Mouse (Mus musculus): ENCODE measurements around the gene Khsrp. TPM values are rescaled to one million over a fixed set of nuclear protein-coding genes. Genes with fewer than 3 reads are reported as not detected.

The Khsrp gene
- polyA plus RNA-seq, 1 experiment = 42.5 TPM

- no peak for TF ChIP-seq E2F4 (IDR thresholded peaks at IDR 0.05; ENCODE audit: insufficient read depth)
- no peak for TF ChIP-seq POLR2AphosphoS2 (IDR thresholded peaks at IDR 0.05; ENCODE audit: insufficient read length, low read depth)
- TF ChIP-seq POLR2A (IDR thresholded peaks at IDR 0.05; ENCODE audit: insufficient read length, low read depth) = no peak
- no peak for TF ChIP-seq MYOG (IDR thresholded peaks at IDR 0.05; ENCODE audit: control insufficient read depth in 1 of 3, insufficient read depth in 1 of 3, insufficient read length in 2 of 3, low read depth in 2 of 3)
- TF ChIP-seq SRF (IDR thresholded peaks at IDR 0.05; ENCODE audit: control insufficient read depth, insufficient read length, low read depth) = no peak
- TF ChIP-seq USF1 (IDR thresholded peaks at IDR 0.05; ENCODE audit: low read depth) = no peak
- no peak for TF ChIP-seq CEBPB (IDR thresholded peaks at IDR 0.05; ENCODE audit: insufficient read depth, poor library complexity, severe bottlenecking)
- TF ChIP-seq TCF3 (IDR thresholded peaks at IDR 0.05; ENCODE audit: insufficient read length, low read depth) = no peak
- no peaks in the 10 kb centered on the region for H3K79me2 ChIP-seq (ENCODE audit: control insufficient read depth, insufficient read depth)
- no peak overlapping the region for H3ac ChIP-seq (ENCODE audit: control insufficient read depth, insufficient read length)
- no peak overlapping the region for H3K4me2 ChIP-seq (ENCODE audit: low read depth)
- no peaks in the 10 kb centered on the region for H3K27me3 ChIP-seq (ENCODE audit: control insufficient read depth, insufficient read depth, insufficient read length)
- H3K36me3 ChIP-seq (ENCODE audit: control insufficient read depth, insufficient read depth) = peaks cover 11% of the 10 kb centered on the region
- H3K4me3 ChIP-seq = no peak overlapping the region
These were observed 10.4 kb downstream of the Khsrp start for GRCm38 (mm10) chr17:57020960-57021359.

- Histone ChIP-seq H3K36me3 (ENCODE audit: control insufficient read depth, insufficient read depth) (peaks cover under 1% of the 10 kb centered on the region), H3K4me2 (ENCODE audit: low read depth) (no peak overlapping the region), H3K79me2 (ENCODE audit: control insufficient read depth, insufficient read depth) (no peaks in the 10 kb centered on the region), H3K4me3 (no peak overlapping the region), H3ac (ENCODE audit: control insufficient read depth, insufficient read length) (no peak overlapping the region), H3K27me3 (ENCODE audit: control insufficient read depth, insufficient read depth, insufficient read length) (no peaks in the 10 kb centered on the region)
- TF ChIP-seq USF1 (IDR thresholded peaks at IDR 0.05; ENCODE audit: low read depth) (no peak), POLR2A (IDR thresholded peaks at IDR 0.05; ENCODE audit: insufficient read length, low read depth) (no peak), MAX (IDR thresholded peaks at IDR 0.05; ENCODE audit: low read depth) (no peak), TCF12 (IDR thresholded peaks at IDR 0.05; ENCODE audit: insufficient read depth, poor library complexity, severe bottlenecking) (no peak), SRF (IDR thresholded peaks at IDR 0.05; ENCODE audit: control insufficient read depth, insufficient read length, low read depth) (no peak), REST (IDR thresholded peaks at IDR 0.05; ENCODE audit: insufficient read depth, insufficient read length) (no peak), E2F4 (IDR thresholded peaks at IDR 0.05; ENCODE audit: insufficient read depth) (no peak), POLR2AphosphoS2 (IDR thresholded peaks at IDR 0.05; ENCODE audit: insufficient read length, low read depth) (no peak), TCF3 (IDR thresholded peaks at IDR 0.05; ENCODE audit: insufficient read length, low read depth) (no peak), MYOD1 (IDR thresholded peaks at IDR 0.05; ENCODE audit: control insufficient read depth in 1 of 3, insufficient read length in 2 of 3, low read depth in 2 of 3) (no peak), MYOG (IDR thresholded peaks at IDR 0.05; ENCODE audit: control insufficient read depth in 1 of 3, insufficient read depth in 1 of 3, insufficient read length in 2 of 3, low read depth in 2 of 3) (no peak), CEBPB (IDR thresholded peaks at IDR 0.05; ENCODE audit: insufficient read depth, poor library complexity, severe bottlenecking) (no peak)
These were observed 11.6 kb downstream of the Khsrp start for GRCm38 (mm10) chr17:57019693-57020092.

GRCm38 (mm10) chr17:57012245-57012795 lies 19.0 kb downstream of the Khsrp start:
- Histone ChIP-seq H3ac (ENCODE audit: control insufficient read depth, insufficient read length) (peak overlapping the region; percentile 39), H3K4me3 (peak overlapping the region; percentile 87), H3K27me3 (ENCODE audit: control insufficient read depth, insufficient read depth, insufficient read length) (no peaks in the 10 kb centered on the region), H3K36me3 (ENCODE audit: control insufficient read depth, insufficient read depth) (peaks cover 3% of the 10 kb centered on the region), H3K79me2 (ENCODE audit: control insufficient read depth, insufficient read depth) (peaks cover 18% of the 10 kb centered on the region), H3K4me2 (ENCODE audit: low read depth) (peak overlapping the region; percentile 82)
- TF ChIP-seq TCF3 (IDR thresholded peaks at IDR 0.05; ENCODE audit: insufficient read length, low read depth) = no peak
- no peak for TF ChIP-seq USF1 (IDR thresholded peaks at IDR 0.05; ENCODE audit: low read depth)
- no peak for TF ChIP-seq POLR2AphosphoS2 (IDR thresholded peaks at IDR 0.05; ENCODE audit: insufficient read length, low read depth)
- TF ChIP-seq MYOD1 (IDR thresholded peaks at IDR 0.05; ENCODE audit: control insufficient read depth in 1 of 3, insufficient read length in 2 of 3, low read depth in 2 of 3) = no peak
- TF ChIP-seq MYOG (IDR thresholded peaks at IDR 0.05; ENCODE audit: control insufficient read depth in 1 of 3, insufficient read depth in 1 of 3, insufficient read length in 2 of 3, low read depth in 2 of 3) = no peak
- no peak for TF ChIP-seq TCF12 (IDR thresholded peaks at IDR 0.05; ENCODE audit: insufficient read depth, poor library complexity, severe bottlenecking)
- no peak for TF ChIP-seq MAX (IDR thresholded peaks at IDR 0.05; ENCODE audit: low read depth)
- no peak for TF ChIP-seq CEBPB (IDR thresholded peaks at IDR 0.05; ENCODE audit: insufficient read depth, poor library complexity, severe bottlenecking)
- no peak for TF ChIP-seq REST (IDR thresholded peaks at IDR 0.05; ENCODE audit: insufficient read depth, insufficient read length)
- TF ChIP-seq E2F4 (IDR thresholded peaks at IDR 0.05; ENCODE audit: insufficient read depth) = no peak

GRCm38 (mm10) chr17:57011236-57012141 lies 19.8 kb downstream of the Khsrp start, which contains the start of the genes Gtf2f1 and Gm17949:
TSS of gene Gtf2f1 (minus strand) at chr17:57011288.
TSS of gene Gm17949 (plus strand) at chr17:57011469.
- Histone ChIP-seq H3K4me2 (ENCODE audit: low read depth) (peak within 1 kb of the TSS; percentile 94), H3K27me3 (ENCODE audit: control insufficient read depth, insufficient read depth, insufficient read length) (no peaks in the 10 kb centered on the region), H3ac (ENCODE audit: control insufficient read depth, insufficient read length) (peak within 1 kb of the TSS; percentile 39), H3K36me3 (ENCODE audit: control insufficient read depth, insufficient read depth) (peaks cover 4% of the 10 kb centered on the region), H3K4me3 (peak within 1 kb of the TSS; percentile 87), H3K79me2 (ENCODE audit: control insufficient read depth, insufficient read depth) (peaks cover 18% of the 10 kb centered on the region)
- TF ChIP-seq POLR2A (IDR thresholded peaks at IDR 0.05; ENCODE audit: insufficient read length, low read depth) = peak; percentile 95
- TF ChIP-seq SRF (IDR thresholded peaks at IDR 0.05; ENCODE audit: control insufficient read depth, insufficient read length, low read depth) = peak; percentile 55
- peak; percentile 90 for TF ChIP-seq POLR2AphosphoS2 (IDR thresholded peaks at IDR 0.05; ENCODE audit: insufficient read length, low read depth)
- TF ChIP-seq USF1 (IDR thresholded peaks at IDR 0.05; ENCODE audit: low read depth) = peak; percentile 100
- TF ChIP-seq MYOD1 (IDR thresholded peaks at IDR 0.05; ENCODE audit: control insufficient read depth in 1 of 3, insufficient read length in 2 of 3, low read depth in 2 of 3) = no peak
- TF ChIP-seq E2F4 (IDR thresholded peaks at IDR 0.05; ENCODE audit: insufficient read depth) = no peak
- TF ChIP-seq REST (IDR thresholded peaks at IDR 0.05; ENCODE audit: insufficient read depth, insufficient read length) = no peak
- TF ChIP-seq TCF3 (IDR thresholded peaks at IDR 0.05; ENCODE audit: insufficient read length, low read depth) = no peak
- TF ChIP-seq MYOG (IDR thresholded peaks at IDR 0.05; ENCODE audit: control insufficient read depth in 1 of 3, insufficient read depth in 1 of 3, insufficient read length in 2 of 3, low read depth in 2 of 3) = no peak
- TF ChIP-seq TCF12 (IDR thresholded peaks at IDR 0.05; ENCODE audit: insufficient read depth, poor library complexity, severe bottlenecking) = no peak
- TF ChIP-seq CEBPB (IDR thresholded peaks at IDR 0.05; ENCODE audit: insufficient read depth, poor library complexity, severe bottlenecking) = peak; percentile 90
- TF ChIP-seq MAX (IDR thresholded peaks at IDR 0.05; ENCODE audit: low read depth) = peak; percentile 27
